Mouse (Mus musculus) olfactory bulb, adult 2 months (tissue): ENCODE results near the gene Ccdc86.

Experiments
- CTCF ChIP-seq: fragments of 200-500 bp; IDR thresholded peaks from 2 replicates; pipeline ENCODE4 v1.5.1; 2012; ENCODE audit warnings: low read depth, mild to moderate bottlenecking, low read length, moderate library complexity; ENCODE audit not compliant: insufficient read depth
- POLR2A ChIP-seq: fragments of 200-500 bp; IDR thresholded peaks from 2 replicates; pipeline ENCODE4 v1.6.1; 2012; ENCODE audit warnings: mild to moderate bottlenecking, low read depth, low read length, moderate library complexity; ENCODE audit not compliant: insufficient read depth

- TF ChIP-seq POLR2A (no peak), CTCF (no peak)
These were observed 34.2 kb downstream of the Ccdc86 start for GRCm38 (mm10) chr19:10914870-10915269.
